Mouse (Mus musculus) forebrain, embryonic 10.5 days (tissue): Measurements from ENCODE around the gene Tmem25. TPM values are rescaled to one million over a fixed set of nuclear protein-coding genes. Genes with fewer than 3 reads are reported as not detected.
A peak's percentile ranks its signal among the peaks of the same experiment; 100 is the strongest.
"Not testable (repeated sequence)": the region's sequence is repeated elsewhere in the genome, so short reads cannot be mapped to it uniquely, and the experiment has no call there.

Experiments
- DNase-seq: peaks from one replicate; pipeline ENCODE4 v3.0.0-alpha.2; 2017; ENCODE audit warnings: low spot score; ENCODE audit errors: extremely low spot score
- H3K27ac ChIP-seq: fragments of 300-500 bp; sonication (generic); 2 replicates; pipeline ENCODE4 v1.5.1; 2016; ENCODE audit warnings: mild to moderate bottlenecking
- H3K27me3 ChIP-seq: fragments of 300-500 bp; sonication (generic); 2 replicates; pipeline ENCODE4 v1.6.1; 2016; ENCODE audit warnings: mild to moderate bottlenecking; ENCODE audit not compliant: poor library complexity, severe bottlenecking
- H3K36me3 ChIP-seq: fragments of 300-500 bp; sonication (generic); replicated peaks from 2 replicates; pipeline ENCODE4 v1.6.1; 2016; ENCODE audit warnings: mild to moderate bottlenecking, moderate library complexity
- H3K4me1 ChIP-seq: fragments of 300-500 bp; sonication (generic); 2 replicates; pipeline ENCODE4 v1.6.1; 2016
- H3K4me3 ChIP-seq: fragments of 300-500 bp; sonication (generic); 2 replicates; pipeline ENCODE4 v1.5.1; 2016; ENCODE audit warnings: mild to moderate bottlenecking, moderate library complexity
- H3K9me3 ChIP-seq: fragments of 300-500 bp; sonication (generic); 2 replicates; pipeline ENCODE4 v1.6.1; 2016; ENCODE audit warnings: mild to moderate bottlenecking, moderate library complexity
- WGBS: fragments of 180-500 bp; shearing (Covaris S2); methylation state at CpG from one replicate; pipeline ENCODE4 v1.1.7; 2016; 5-methylcytosine and 5-hydroxymethylcytosine counted together
- polyA plus RNA-seq: library from polyadenylated mRNA; unstranded; fragments of >200 nt; fragmentation: Nextera tagmentation; extraction: Ambion mirVana; gene quantifications from 2 replicates; pipeline ENCODE4 v1.2.1, GENCODE M21; 2016

Tmem25 gene
- polyA plus RNA-seq, 1 experiment from 2014 or later, result 3.0 TPM

DNA sequence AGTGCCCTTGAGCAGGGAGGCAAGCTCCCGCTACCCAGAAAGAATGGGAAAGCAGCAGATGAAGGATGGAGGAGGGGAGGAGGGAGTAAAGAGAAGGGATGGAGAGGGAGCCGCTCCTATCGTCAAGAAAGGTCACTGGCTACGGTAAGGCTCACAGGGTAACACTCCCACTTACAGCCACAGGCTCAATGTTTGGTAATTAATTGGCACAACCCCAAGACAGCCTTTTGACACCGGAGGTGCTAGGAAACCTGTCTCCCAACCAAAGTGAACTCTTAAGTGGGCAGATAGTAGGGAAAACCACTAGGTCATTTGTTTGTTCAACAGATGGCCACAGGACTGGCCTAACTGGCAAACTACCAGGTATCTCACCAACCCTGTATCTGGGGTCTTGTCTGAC is 8.0 kb upstream of the Tmem25 start:
- 68% methylated on average over 5 of the region's 5 CpGs for WGBS
- Histone ChIP-seq H3K4me1 (no peaks in the 10 kb centered on the region), H3K36me3 (peaks cover 77% of the 10 kb centered on the region), H3K9me3 (no peaks in the 10 kb centered on the region), H3K4me3 (no peak overlapping the region), H3K27ac (no peak overlapping the region), H3K27me3 (peaks cover 7% of the 10 kb centered on the region; the same call in 1 of the 2 replicates)
- DNase-seq, result no peak

- no peak overlapping the region for H3K27ac ChIP-seq
- peaks cover 22% of the 10 kb centered on the region for H3K27me3 ChIP-seq
- H3K9me3 ChIP-seq, result no peaks in the 10 kb centered on the region
- WGBS, result 95% methylated on average over 5 of the region's 5 CpGs
- no peak overlapping the region for H3K4me3 ChIP-seq
- peaks cover 61% of the 10 kb centered on the region for H3K36me3 ChIP-seq
- H3K4me1 ChIP-seq, result 0 out of 2 replicates have a peak, but pooled peaks cover under 1% of the 10 kb centered on the region
- DNase-seq, result no peak
Measured at GRCm38 (mm10) chr9:44805536-44805935, 6.4 kb upstream of the Tmem25 start.

- no peak for DNase-seq
- H3K36me3 ChIP-seq, result peaks cover 52% of the 10 kb centered on the region
- peaks cover 9% of the 10 kb centered on the region for H3K4me1 ChIP-seq
- H3K9me3 ChIP-seq, result no peaks in the 10 kb centered on the region
- H3K4me3 ChIP-seq, result no peak overlapping the region
- peaks cover 30% of the 10 kb centered on the region for H3K27me3 ChIP-seq
- H3K27ac ChIP-seq, result no peak overlapping the region
- WGBS, result 91% methylated on average over 10 of the region's 10 CpGs
Measured at GRCm38 (mm10) chr9:44804678-44805077, 5.6 kb upstream of the Tmem25 start.

GRCm38 (mm10) chr9:44802808-44803450 is 3.8 kb upstream of the Tmem25 start, which contains the start of gene Ttc36:
Ttc36 (minus strand) TSS chr9:44803072.
- no peak within 1 kb of the TSS for H3K4me3 ChIP-seq
- peaks cover 27% of the 10 kb centered on the region for H3K4me1 ChIP-seq
- no peaks in the 10 kb centered on the region for H3K9me3 ChIP-seq
- peaks cover 35% of the 10 kb centered on the region for H3K36me3 ChIP-seq
- DNase-seq, result no peak
- H3K27me3 ChIP-seq, result peaks cover 42% of the 10 kb centered on the region
- no peak within 1 kb of the TSS for H3K27ac ChIP-seq
- WGBS, result 74% methylated on average over 4 of the region's 4 CpGs

DNA sequence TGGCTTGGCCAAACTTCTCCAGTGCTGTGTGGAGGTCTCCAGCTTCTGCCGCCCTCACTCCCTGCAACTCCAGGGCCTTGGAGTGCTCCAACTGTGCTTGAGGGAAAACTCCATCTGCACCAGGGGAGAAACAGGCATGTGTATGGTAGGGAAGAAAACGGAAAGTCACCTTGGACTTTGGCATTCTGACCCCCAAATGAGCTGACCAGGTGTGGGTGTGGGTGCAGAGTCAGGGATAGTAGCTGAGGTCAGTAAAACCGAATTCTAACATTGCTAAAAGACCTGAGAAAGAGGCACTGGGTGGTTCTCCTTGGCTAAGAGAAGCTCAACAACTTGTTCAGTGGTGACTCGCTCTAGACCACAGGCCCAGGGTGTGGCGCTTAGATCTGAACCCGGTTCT is 2.6 kb upstream of the Tmem25 start:
- 77% methylated on average over 6 of the region's 6 CpGs for WGBS
- no peak for DNase-seq
- Histone ChIP-seq H3K4me3 (no peak overlapping the region), H3K9me3 (no peaks in the 10 kb centered on the region), H3K27me3 (peaks cover 51% of the 10 kb centered on the region), H3K36me3 (peaks cover 22% of the 10 kb centered on the region), H3K27ac (no peak overlapping the region), H3K4me1 (peaks cover 27% of the 10 kb centered on the region)

DNA sequence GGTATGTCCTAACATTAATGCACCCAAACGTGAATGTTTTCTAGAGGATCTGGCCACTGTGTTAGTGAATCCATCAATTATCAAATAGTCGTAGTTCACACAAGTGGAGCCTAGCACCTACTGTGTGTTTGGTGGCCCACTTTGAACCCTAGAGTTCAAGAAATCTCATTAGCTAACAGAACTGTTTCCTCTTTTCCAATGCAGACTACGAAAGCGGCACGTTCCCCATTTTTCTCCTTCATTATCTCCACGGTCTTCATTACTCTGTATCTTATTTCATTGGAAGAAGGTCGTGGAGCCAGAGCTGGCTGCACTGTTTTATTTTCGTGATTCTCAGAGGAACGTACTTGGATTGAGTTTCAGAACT is 834 bp upstream of the Tmem25 start:
- Histone ChIP-seq H3K4me3 (peak overlapping the region; percentile 74), H3K27me3 (peaks cover 51% of the 10 kb centered on the region), H3K4me1 (peaks cover 27% of the 10 kb centered on the region), H3K36me3 (peaks cover 5% of the 10 kb centered on the region), H3K27ac (0 out of 2 replicates have a peak overlapping the region, but pooled peaks have one; percentile 84), H3K9me3 (no peaks in the 10 kb centered on the region)
- no peak for DNase-seq
- WGBS, result 49% methylated on average over 9 of the region's 9 CpGs

DNA sequence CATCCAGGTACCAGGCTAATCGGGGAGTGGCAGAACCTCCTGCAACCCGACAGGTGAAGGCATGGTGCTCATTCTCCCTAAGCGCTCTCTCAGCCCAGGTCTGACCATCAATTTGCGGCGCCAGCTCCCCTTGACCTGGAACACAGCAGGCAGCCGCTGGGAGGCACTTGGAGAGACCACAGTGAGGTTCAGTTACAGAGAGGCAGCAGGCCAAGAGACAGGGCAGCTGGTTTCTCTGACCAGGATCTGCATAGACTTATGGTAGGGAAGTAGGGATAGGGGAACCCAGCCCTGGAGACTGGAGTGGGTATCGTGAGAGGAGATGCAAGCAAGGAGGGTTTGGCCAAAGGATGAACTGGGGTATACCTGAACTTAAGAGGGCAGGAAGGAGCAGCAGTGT is 809 bp downstream of the Tmem25 start:
- 44% methylated on average over 7 of the region's 7 CpGs for WGBS
- DNase-seq, result no peak
- peaks cover 51% of the 10 kb centered on the region for H3K27me3 ChIP-seq
- peaks cover 27% of the 10 kb centered on the region for H3K4me1 ChIP-seq
- H3K9me3 ChIP-seq, result no peaks in the 10 kb centered on the region
- H3K4me3 ChIP-seq, result peak overlapping the region; percentile 74
- no peaks in the 10 kb centered on the region for H3K36me3 ChIP-seq
- H3K27ac ChIP-seq, result no peak overlapping the region

DNA sequence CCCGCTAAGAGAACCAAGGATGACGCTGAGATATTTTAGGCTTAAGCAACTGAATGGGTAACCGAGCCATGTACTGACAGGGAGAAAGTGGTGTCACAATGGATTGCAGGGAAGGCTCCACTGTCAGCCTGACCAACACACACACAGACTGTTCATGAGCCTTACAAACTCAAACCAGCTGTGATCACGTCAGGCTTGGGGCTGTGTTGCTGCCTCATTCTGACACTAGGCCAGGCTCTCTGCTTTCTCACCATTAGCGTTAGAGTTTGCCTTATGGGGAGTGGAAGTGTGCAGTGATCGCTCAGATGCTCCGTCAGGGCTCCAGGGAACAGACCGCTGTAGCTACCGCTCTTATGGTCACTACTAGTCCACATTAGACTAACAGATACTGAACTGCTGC is 6.3 kb downstream of the Tmem25 start:
- Histone ChIP-seq H3K9me3 (no peaks in the 10 kb centered on the region), H3K27ac (no peak overlapping the region), H3K4me3 (no peak overlapping the region), H3K27me3 (peaks cover 8% of the 10 kb centered on the region), H3K36me3 (peaks cover 48% of the 10 kb centered on the region), H3K4me1 (no peaks in the 10 kb centered on the region)
- 78% methylated on average over 9 of the region's 9 CpGs for WGBS
- no peak for DNase-seq

DNA sequence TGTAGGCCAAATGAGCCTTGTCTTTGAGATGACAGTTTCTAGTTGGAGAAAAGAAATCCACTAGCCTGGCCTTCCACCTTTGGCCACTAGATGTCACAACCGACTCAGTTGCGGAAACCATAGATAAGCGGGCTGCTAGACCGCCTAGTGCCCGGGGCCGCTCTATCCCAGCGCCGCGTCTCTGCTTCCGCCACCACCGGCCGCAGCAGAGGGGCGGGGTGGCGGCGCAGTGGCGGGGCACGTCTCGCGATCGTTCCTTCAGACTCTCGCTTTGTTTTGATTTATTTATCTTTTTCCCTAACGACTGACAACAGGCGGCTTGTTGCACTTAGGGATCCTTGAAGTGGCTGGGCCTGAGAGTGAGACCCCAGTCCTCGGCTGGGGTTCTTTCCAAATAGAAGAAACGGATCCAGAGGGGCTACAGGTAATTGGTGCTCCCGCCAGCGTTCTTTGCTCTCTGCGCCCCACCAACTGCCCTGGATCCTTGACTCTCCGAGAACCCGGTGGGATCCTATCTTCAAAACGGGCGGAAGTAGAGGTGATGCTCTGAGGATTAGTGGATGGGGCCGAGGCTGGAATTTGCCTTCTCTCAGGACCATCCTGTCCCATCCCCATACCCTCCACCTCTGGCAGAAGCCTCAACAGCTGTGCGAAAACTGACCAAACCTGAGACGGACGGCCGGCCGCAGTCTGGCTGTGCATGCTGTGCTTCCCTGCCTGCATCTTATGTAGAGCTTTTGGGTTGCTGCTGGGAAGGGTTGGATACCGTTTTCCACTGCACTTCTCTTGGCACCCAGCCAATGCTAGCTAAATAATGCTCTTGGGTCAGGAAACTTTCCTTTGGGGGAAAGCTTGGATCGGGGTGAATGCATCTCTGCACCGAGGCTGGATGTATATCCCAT is 26.1 kb downstream of the Tmem25 start:
- peaks cover 22% of the 10 kb centered on the region for H3K36me3 ChIP-seq
- H3K4me3 ChIP-seq, result peak overlapping the region; percentile 85
- WGBS, result under 1% methylated on average over 41 of the region's 41 CpGs
- H3K27ac ChIP-seq, result peak overlapping the region; percentile 90
- no peaks in the 10 kb centered on the region for H3K27me3 ChIP-seq
- H3K4me1 ChIP-seq, result peaks cover 9% of the 10 kb centered on the region
- peak; percentile 91 for DNase-seq
- H3K9me3 ChIP-seq, result no peaks in the 10 kb centered on the region

DNA sequence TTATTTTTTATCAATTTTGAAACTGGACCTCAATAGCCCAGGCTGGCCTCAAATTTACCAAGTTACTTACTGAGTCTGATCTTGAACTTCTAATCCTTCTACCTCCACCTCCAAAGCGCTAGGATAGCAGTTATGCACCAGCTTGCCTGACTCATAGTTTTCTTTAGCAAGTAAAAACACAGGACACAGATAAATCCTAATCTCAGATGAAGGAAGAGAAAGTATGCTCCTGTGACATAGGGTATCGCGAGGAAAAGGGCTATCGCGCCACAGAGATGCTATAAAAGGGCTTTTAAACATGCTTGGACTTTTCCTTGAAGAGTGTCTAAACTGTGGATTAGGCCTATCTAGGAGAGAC is 26.7 kb downstream of the Tmem25 start:
- Histone ChIP-seq H3K27me3 (no peaks in the 10 kb centered on the region), H3K4me3 (peak overlapping the region; percentile 85), H3K4me1 (peaks cover 9% of the 10 kb centered on the region), H3K36me3 (peaks cover 23% of the 10 kb centered on the region), H3K27ac (0 out of 2 replicates have a peak overlapping the region, but pooled peaks have one; percentile 90), H3K9me3 (no peaks in the 10 kb centered on the region)
- DNase-seq, result no peak
- WGBS, result 22% methylated on average over 5 of the region's 5 CpGs

DNA sequence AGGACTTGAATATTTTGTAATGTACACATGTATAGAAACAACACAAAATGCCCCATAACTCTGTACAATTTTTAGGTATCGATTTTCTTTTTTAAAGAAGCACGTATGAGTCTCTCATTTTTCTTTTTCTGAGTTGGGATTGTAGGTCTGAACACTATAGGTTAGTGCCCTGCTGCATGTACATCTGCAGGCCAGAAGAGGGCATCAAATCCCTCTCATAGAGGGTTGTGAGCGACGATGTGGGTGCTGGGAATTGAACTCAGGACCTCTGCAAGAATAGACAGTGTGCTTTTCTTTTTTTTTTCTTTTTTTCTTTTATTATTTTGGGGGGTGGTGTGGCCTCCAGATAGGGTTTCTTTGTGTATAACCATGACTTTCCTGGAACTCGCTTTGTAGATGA is 27.7 kb downstream of the Tmem25 start:
- DNase-seq, result no peak
- WGBS, result 88% methylated on average over 5 of the region's 5 CpGs

GRCm38 (mm10) chr9:44768029-44768394 is 31.1 kb downstream of the Tmem25 start:
- peak overlapping the region; percentile 90 for H3K4me3 ChIP-seq
- not testable (repeated sequence) for H3K9me3 ChIP-seq, DNase-seq, H3K27me3 ChIP-seq, H3K36me3 ChIP-seq
- 48% methylated on average over 8 of the region's 9 CpGs for WGBS
- H3K27ac ChIP-seq, result peak overlapping the region; percentile 48; the same call in 1 of the 2 replicates
- peaks cover 17% of the 10 kb centered on the region for H3K4me1 ChIP-seq

More for the DNA sequence above, 27.7 kb downstream of the Tmem25 start:
- Histone ChIP-seq H3K4me1 (peaks cover 16% of the 10 kb centered on the region), H3K27ac (no peak overlapping the region), H3K27me3 (no peaks in the 10 kb centered on the region), H3K36me3 (peaks cover 22% of the 10 kb centered on the region), H3K4me3 (no peak overlapping the region), H3K9me3 (no peaks in the 10 kb centered on the region)
